Mouse (Mus musculus): ENCODE data around the gene Mier3. TPM values are rescaled to one million over a fixed set of nuclear protein-coding genes. Genes with fewer than 3 reads are reported as not detected.

Gene Mier3
- total RNA-seq, 2 experiments from 2014 or later, result 11.6 to 12.7 TPM

GRCm38 (mm10) chr13:111756986-111757385 lies 76.2 kb downstream of the Mier3 start:
- DNase-seq, result no peak
- H3K27ac ChIP-seq, result no peak overlapping the region
- no peak for TF ChIP-seq CTCF (IDR thresholded peaks at IDR 0.05)
- H3K4me3 ChIP-seq, result no peak overlapping the region
- intact Hi-C loops (cut with DNase I), result no loop called here

GRCm38 (mm10) chr13:111762526-111762925 lies 81.7 kb downstream of the Mier3 start:
- no peak for TF ChIP-seq CTCF (IDR thresholded peaks at IDR 0.05)
- no peak overlapping the region for H3K27ac ChIP-seq
- no peak for DNase-seq
- intact Hi-C loops (cut with DNase I), result no loop called here
- H3K4me3 ChIP-seq, result no peak overlapping the region

Other genes with a start within 250 kb of the Mier3 start
- 10 to 100 TPM; 54.4 to 61.4 TPM for gene Gpbp1, start 190.9 kb upstream of the Mier3 start, total RNA-seq (2021)
- gene Gm49496, start 131.0 kb upstream of the Mier3 start, total RNA-seq (2021), result not detected
- not detected for gene Gm10198, start 88.2 kb upstream of the Mier3 start, total RNA-seq (2021)
- gene Map3k1, start 128.0 kb downstream of the Mier3 start, total RNA-seq (2021), result 10 to 100 TPM in 1 of 2 experiments, 1 to 10 TPM in 1; 7.6 to 10.1 TPM